Mouse (Mus musculus): ENCODE measurements around the gene Ablim1. TPM values are rescaled to one million over a fixed set of nuclear protein-coding genes. Genes with fewer than 3 reads are reported as not detected.
A peak's percentile ranks its signal among the peaks of the same experiment; 100 is the strongest.

Ablim1 gene
- total and polyA plus RNA-seq, 2 experiments from 2014 or later = 44.7 to 71.7 TPM

DNA sequence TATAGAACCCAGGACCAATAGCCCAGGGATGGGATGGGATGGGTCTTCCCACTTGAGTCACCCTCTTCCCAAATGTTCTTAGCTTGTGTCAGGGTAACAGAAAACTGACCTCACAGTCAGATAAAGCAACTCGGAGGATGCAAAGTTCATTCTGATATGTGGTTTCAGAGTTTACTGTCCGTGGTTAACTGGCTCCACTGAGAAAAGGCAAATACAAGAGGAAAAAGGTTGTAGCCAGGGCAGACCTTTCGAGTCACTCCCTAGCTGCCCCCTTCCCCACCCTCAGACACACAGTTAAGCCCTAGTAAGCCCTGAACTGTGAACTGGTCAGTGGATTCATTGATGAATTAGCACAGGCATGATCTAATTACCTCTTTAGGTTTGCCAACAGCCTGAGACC, 7.1 kb upstream of the Ablim1 start:
- TF ChIP-seq CTCF (IDR thresholded peaks at IDR 0.05; ENCODE audit: low read depth) = no peak
- Histone ChIP-seq H3K4me1 (ENCODE audit: insufficient read depth, low read length) (no peaks in the 10 kb centered on the region), H3K27me3 (ENCODE audit: insufficient read depth, low read length) (no peaks in the 10 kb centered on the region), H3K4me2 (ENCODE audit: low read depth, low read length) (no peak overlapping the region), H3K4me3 (ENCODE audit: low read length) (no peak overlapping the region), H3K27ac (no peak overlapping the region), H3K36me3 (ENCODE audit: insufficient read depth, low read length) (no peaks in the 10 kb centered on the region), H3K9ac (replicated peaks; ENCODE audit: low read length) (no peak overlapping the region), H3K9me3 (ENCODE audit: low read length) (no peaks in the 10 kb centered on the region)
- WGBS = 96% methylated on average over 3 of the region's 3 CpGs
- DNase-seq (ENCODE audit: low spot score) = no peak
- no peak for ATAC-seq

DNA sequence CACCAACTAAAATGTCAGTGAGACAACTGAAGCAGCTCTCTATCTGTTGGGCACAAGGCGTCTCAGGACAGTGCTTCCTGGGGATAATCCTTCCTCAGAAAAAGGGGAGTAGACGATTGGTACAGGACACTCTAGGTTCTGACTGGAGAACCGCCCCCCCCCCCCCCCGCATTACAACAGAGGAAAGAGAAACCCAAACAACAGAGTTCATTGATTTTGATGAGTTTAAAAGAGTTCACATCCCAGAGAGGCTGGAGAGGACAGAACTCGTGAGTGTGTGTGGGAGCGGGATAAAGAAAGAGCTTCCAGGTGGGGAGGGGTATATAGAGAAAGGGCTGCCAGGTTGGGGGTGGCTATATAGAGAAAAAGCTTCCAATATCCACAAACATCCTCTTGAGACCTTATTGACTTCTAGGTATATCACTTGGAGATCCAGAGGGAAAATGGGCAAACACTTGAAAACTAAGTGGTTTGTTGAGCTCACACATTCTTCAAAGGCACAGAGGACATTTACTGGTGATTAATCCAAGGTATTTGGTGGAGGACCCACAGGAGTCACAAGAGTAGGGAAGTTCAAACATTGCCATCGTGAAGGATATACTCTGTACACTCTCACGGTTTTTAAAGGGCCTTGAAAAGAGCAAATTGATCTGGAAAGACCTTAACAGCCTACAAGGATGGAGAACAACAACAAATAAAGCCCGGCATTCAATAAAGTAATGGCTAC, 6.1 kb upstream of the Ablim1 start:
- no peak for TF ChIP-seq CTCF (IDR thresholded peaks at IDR 0.05; ENCODE audit: low read depth)
- Histone ChIP-seq H3K4me2 (ENCODE audit: low read depth, low read length) (no peak overlapping the region), H3K9ac (replicated peaks; ENCODE audit: low read length) (no peak overlapping the region), H3K4me1 (ENCODE audit: insufficient read depth, low read length) (no peaks in the 10 kb centered on the region), H3K27me3 (ENCODE audit: insufficient read depth, low read length) (no peaks in the 10 kb centered on the region), H3K4me3 (ENCODE audit: low read length) (no peak overlapping the region), H3K9me3 (ENCODE audit: low read length) (no peaks in the 10 kb centered on the region), H3K36me3 (ENCODE audit: insufficient read depth, low read length) (no peaks in the 10 kb centered on the region), H3K27ac (no peak overlapping the region)
- no peak for ATAC-seq
- no peak for DNase-seq (ENCODE audit: low spot score)
- 85% methylated on average over 9 of the region's 9 CpGs for WGBS

DNA sequence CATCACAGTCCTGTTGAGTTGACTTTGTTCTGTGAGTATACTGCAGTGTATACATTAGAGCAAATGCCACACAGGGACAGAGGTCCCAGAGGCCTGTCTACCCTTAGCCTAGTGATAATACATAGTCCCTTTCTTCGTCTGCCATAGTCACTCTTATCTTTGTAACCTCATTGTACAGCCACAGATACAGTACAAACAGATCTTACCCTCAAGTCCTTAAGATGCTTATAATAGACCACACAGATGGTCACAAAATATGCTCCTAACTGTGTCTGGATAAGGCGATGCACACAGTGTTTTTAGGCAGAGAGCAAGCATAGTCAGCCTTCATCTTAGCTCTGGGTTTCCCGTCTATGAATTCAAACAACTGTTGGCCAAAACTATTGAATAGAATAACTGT, 1.9 kb upstream of the Ablim1 start:
- ATAC-seq = no peak
- Histone ChIP-seq H3K27ac (no peak overlapping the region), H3K4me1 (ENCODE audit: insufficient read depth, low read length) (peaks cover 23% of the 10 kb centered on the region; the same call in 1 of the 2 replicates), H3K27me3 (ENCODE audit: insufficient read depth, low read length) (no peaks in the 10 kb centered on the region), H3K9me3 (ENCODE audit: low read length) (no peaks in the 10 kb centered on the region), H3K4me2 (ENCODE audit: low read depth, low read length) (no peak overlapping the region), H3K36me3 (ENCODE audit: insufficient read depth, low read length) (no peaks in the 10 kb centered on the region), H3K9ac (replicated peaks; ENCODE audit: low read length) (no peak overlapping the region), H3K4me3 (ENCODE audit: low read length) (no peak overlapping the region)
- WGBS = 94% methylated on average over 3 of the region's 3 CpGs
- no peak for TF ChIP-seq CTCF (IDR thresholded peaks at IDR 0.05; ENCODE audit: low read depth)
- no peak for DNase-seq (ENCODE audit: low spot score)

DNA sequence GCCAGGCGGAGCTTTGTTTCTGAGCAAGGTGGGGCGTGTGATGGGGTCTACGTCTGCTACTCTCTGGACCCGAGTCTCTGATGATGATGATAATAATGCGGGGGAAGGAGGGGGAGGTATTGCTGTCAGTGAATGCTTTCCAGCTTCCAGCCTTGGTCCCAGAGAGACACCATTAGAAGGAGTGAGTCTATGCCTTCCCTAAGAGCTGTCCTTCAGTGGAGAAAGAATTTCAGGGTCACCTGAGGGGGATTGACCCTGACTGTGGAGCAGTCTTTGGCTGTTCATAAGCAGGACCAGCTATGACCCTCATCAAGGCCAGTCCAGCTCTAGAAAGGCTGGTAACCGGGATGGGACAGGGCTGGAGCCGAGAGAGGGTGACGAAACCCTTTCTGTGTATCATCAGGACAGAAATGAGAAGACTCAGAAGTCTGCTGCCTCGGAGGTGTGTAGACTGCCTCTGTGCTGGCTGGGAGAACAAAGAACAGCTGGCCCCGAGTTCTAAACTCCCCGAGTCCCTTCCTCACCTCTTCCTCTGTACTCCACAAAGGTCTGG, 370 bp upstream of the Ablim1 start:
- DNase-seq (ENCODE audit: low spot score) (no peak), ATAC-seq (no peak; the same call in 1 of the 2 replicates)
- Histone ChIP-seq H3K4me2 (ENCODE audit: low read depth, low read length) (peak overlapping the region; percentile 92), H3K36me3 (ENCODE audit: insufficient read depth, low read length) (no peaks in the 10 kb centered on the region), H3K27me3 (ENCODE audit: insufficient read depth, low read length) (no peaks in the 10 kb centered on the region), H3K4me3 (ENCODE audit: low read length) (peak overlapping the region; percentile 79), H3K27ac (peak overlapping the region; percentile 92), H3K4me1 (ENCODE audit: insufficient read depth, low read length) (peaks cover 23% of the 10 kb centered on the region; the same call in 1 of the 2 replicates), H3K9me3 (ENCODE audit: low read length) (no peaks in the 10 kb centered on the region), H3K9ac (replicated peaks; ENCODE audit: low read length) (peak overlapping the region; percentile 81)
- 35% methylated on average over 11 of the region's 11 CpGs for WGBS
- no peak for TF ChIP-seq CTCF (IDR thresholded peaks at IDR 0.05; ENCODE audit: low read depth)

DNA sequence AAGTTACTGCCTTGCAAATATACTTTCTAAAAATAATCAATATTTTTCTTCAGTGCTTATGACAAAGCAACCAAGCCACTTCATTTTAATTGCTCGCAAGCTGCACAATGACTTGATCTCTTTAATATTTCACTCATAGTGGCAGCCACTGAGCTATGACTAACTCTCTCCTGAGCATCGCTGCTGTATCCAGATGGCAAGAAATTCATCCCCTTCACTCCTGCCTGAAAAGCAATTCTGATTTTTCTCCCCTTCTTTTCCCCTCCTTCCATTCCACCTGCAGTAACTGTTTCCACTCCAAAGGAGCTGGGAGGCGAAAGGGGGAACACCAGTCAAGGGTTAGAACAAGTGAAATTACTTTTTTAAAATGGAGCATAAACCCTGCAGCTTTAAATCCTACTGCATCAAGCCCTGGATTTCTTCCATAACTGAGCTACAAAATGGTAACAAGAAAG, 801 bp downstream of the Ablim1 start:
- Histone ChIP-seq H3K4me3 (ENCODE audit: low read length) (peak overlapping the region; percentile 79), H3K36me3 (ENCODE audit: insufficient read depth, low read length) (no peaks in the 10 kb centered on the region), H3K27ac (peak overlapping the region; percentile 92), H3K9ac (replicated peaks; ENCODE audit: low read length) (peak overlapping the region; percentile 81), H3K4me1 (ENCODE audit: insufficient read depth, low read length) (peaks cover 23% of the 10 kb centered on the region; the same call in 1 of the 2 replicates), H3K9me3 (ENCODE audit: low read length) (no peaks in the 10 kb centered on the region), H3K27me3 (ENCODE audit: insufficient read depth, low read length) (no peaks in the 10 kb centered on the region), H3K4me2 (ENCODE audit: low read depth, low read length) (peak overlapping the region; percentile 92)
- WGBS = 51% methylated on average over 3 of the region's 3 CpGs
- peak; percentile 18 for DNase-seq (ENCODE audit: low spot score)
- no peak for TF ChIP-seq CTCF (IDR thresholded peaks at IDR 0.05; ENCODE audit: low read depth)
- 0 out of 2 replicates have a peak, but pooled peaks have one; percentile 16 for ATAC-seq

DNA sequence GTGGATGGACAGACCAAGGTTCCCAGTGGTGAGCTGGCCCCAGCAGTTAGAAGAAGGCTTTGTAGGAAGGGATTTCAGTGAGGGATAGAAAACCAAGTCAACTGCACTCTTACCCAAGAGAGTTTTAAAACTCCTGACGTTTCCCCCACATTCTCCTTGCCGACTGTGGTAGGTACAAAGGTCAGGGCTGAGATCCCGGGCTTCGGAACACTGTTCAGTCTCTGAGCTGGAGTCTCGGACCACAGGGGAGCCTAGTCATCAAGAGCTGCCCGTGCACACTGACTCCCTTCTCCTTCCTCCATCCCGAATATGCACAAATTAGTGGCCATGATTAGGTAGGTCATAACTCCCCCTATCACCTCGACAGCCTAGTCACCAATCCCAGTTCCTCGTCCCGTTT, 1.5 kb downstream of the Ablim1 start:
- H3K4me3 ChIP-seq (ENCODE audit: low read length) = peak overlapping the region; percentile 79
- no peaks in the 10 kb centered on the region for H3K9me3 ChIP-seq (ENCODE audit: low read length)
- no peak for TF ChIP-seq CTCF (IDR thresholded peaks at IDR 0.05; ENCODE audit: low read depth)
- no peak overlapping the region for H3K9ac ChIP-seq (replicated peaks; ENCODE audit: low read length)
- H3K27ac ChIP-seq = no peak overlapping the region
- 68% methylated on average over 10 of the region's 10 CpGs for WGBS
- peaks cover 23% of the 10 kb centered on the region; the same call in 1 of the 2 replicates for H3K4me1 ChIP-seq (ENCODE audit: insufficient read depth, low read length)
- peak overlapping the region; percentile 92 for H3K4me2 ChIP-seq (ENCODE audit: low read depth, low read length)
- ATAC-seq = no peak
- no peaks in the 10 kb centered on the region for H3K36me3 ChIP-seq (ENCODE audit: insufficient read depth, low read length)
- H3K27me3 ChIP-seq (ENCODE audit: insufficient read depth, low read length) = no peaks in the 10 kb centered on the region
- no peak for DNase-seq (ENCODE audit: low spot score)

DNA sequence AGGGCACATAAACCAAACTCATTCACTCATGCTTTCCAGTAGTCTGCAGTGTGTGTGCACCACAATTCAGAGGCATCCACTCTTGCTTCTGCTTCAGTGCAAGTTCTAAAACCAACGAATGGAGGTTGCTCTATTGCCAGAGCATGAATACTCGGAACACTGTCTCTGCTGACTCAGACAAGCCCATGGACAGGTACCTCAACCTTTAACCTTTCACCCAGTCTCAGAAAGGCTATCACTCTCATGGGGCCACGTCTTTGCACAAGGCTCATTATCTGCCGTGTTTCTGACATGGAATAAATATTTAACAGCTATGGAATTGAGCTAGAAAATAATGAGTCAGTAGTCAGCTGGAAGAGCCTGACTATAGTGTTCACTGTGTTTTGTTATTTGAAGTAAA, 4.7 kb downstream of the Ablim1 start:
- TF ChIP-seq CTCF (IDR thresholded peaks at IDR 0.05; ENCODE audit: low read depth) = no peak
- DNase-seq (ENCODE audit: low spot score) = no peak
- Histone ChIP-seq H3K36me3 (ENCODE audit: insufficient read depth, low read length) (no peaks in the 10 kb centered on the region), H3K27me3 (ENCODE audit: insufficient read depth, low read length) (no peaks in the 10 kb centered on the region), H3K27ac (no peak overlapping the region), H3K9ac (replicated peaks; ENCODE audit: low read length) (no peak overlapping the region), H3K4me1 (ENCODE audit: insufficient read depth, low read length) (peaks cover 19% of the 10 kb centered on the region; the same call in 1 of the 2 replicates), H3K4me3 (ENCODE audit: low read length) (no peak overlapping the region), H3K9me3 (ENCODE audit: low read length) (no peaks in the 10 kb centered on the region), H3K4me2 (ENCODE audit: low read depth, low read length) (no peak overlapping the region)
- no peak for ATAC-seq
- 79% methylated on average over 4 of the region's 4 CpGs for WGBS

All from hindbrain, postnatal 0 days (tissue).